Mouse (Mus musculus) MN1 (cell line): ENCODE results near the gene Mb21d2.

Experiments
- DNase-seq: peaks from one replicate; pipeline ENCODE4 v3.0.0-alpha.2; 2016; ENCODE audit warnings: low spot score

Mb21d2 gene

GRCm38 (mm10) chr16:28859678-28860077 lies 69.8 kb downstream of the Mb21d2 start:
- no peak for DNase-seq

GRCm38 (mm10) chr16:28859009-28859288 lies 70.5 kb downstream of the Mb21d2 start:
- no peak for DNase-seq

GRCm38 (mm10) chr16:28858210-28859008 lies 71.1 kb downstream of the Mb21d2 start:
- no peak for DNase-seq

- DNase-seq, result peak; percentile 30
Measured at GRCm38 (mm10) chr16:28851409-28851821, 78.1 kb downstream of the Mb21d2 start.

- peak; percentile 31 for DNase-seq
Measured at GRCm38 (mm10) chr16:28850881-28851280, 78.6 kb downstream of the Mb21d2 start.

- no peak for DNase-seq
Measured at GRCm38 (mm10) chr16:28846123-28846522, 83.3 kb downstream of the Mb21d2 start.

GRCm38 (mm10) chr16:28845336-28845735 lies 84.1 kb downstream of the Mb21d2 start:
- DNase-seq, result no peak

GRCm38 (mm10) chr16:28841102-28841501 lies 88.4 kb downstream of the Mb21d2 start:
- DNase-seq, result no peak

GRCm38 (mm10) chr16:28840075-28840974 lies 89.1 kb downstream of the Mb21d2 start:
- peak; percentile 51 for DNase-seq

- no peak for DNase-seq
Measured at GRCm38 (mm10) chr16:28839575-28839974, 89.9 kb downstream of the Mb21d2 start.

GRCm38 (mm10) chr16:28838016-28838415 lies 91.5 kb downstream of the Mb21d2 start:
- DNase-seq, result peak; percentile 44

- DNase-seq, result no peak
Measured at GRCm38 (mm10) chr16:28832085-28832635, 97.3 kb downstream of the Mb21d2 start.

- no peak for DNase-seq
Measured at GRCm38 (mm10) chr16:28829263-28829955, 100.1 kb downstream of the Mb21d2 start.

- no peak for DNase-seq
Measured at GRCm38 (mm10) chr16:28824781-28825180, 104.7 kb downstream of the Mb21d2 start.

GRCm38 (mm10) chr16:28821774-28822173 lies 107.7 kb downstream of the Mb21d2 start:
- no peak for DNase-seq

- no peak for DNase-seq
Measured at GRCm38 (mm10) chr16:28818749-28819285, 110.7 kb downstream of the Mb21d2 start.

- DNase-seq, result no peak
Measured at GRCm38 (mm10) chr16:28813290-28813689, 116.2 kb downstream of the Mb21d2 start.

- DNase-seq, result no peak
Measured at GRCm38 (mm10) chr16:28809089-28809488, 120.4 kb downstream of the Mb21d2 start.

GRCm38 (mm10) chr16:28793115-28793514 lies 136.4 kb downstream of the Mb21d2 start:
- peak; percentile 9 for DNase-seq
